In genomic region chr7:37586694-37587093, GRCm38 (mm10) we compare ENCODE assay signal across 21 mouse cellular contexts.
DNase-seq lines count a peak whose midpoint lies in the region; ATAC-seq lines count a peak whose summit lies in the region.
"Had no signal": no experiment of that assay in that cellular context is flagged by ENCODE, and none has a peak within 500 bp of the region (broad histone marks: within the 10 kb centered on the region; RNA-seq: fewer than 3 reads in every experiment).

No protein-coding gene starts in this region.

- no peaks in the 10 kb centered on the region for H3K36me3 ChIP-seq in heart, embryonic 10.5 days
- no peaks in the 10 kb centered on the region for H3K36me3 ChIP-seq in midbrain, embryonic 11.5 days (ENCODE audit: control insufficient read depth, insufficient read depth, low read length)
- H3K36me3 ChIP-seq in midbrain, embryonic 10.5 days = no peaks in the 10 kb centered on the region
- H3K36me3 ChIP-seq: embryonic facial prominence, embryonic 13.5 days; forebrain, embryonic 12.5 days; G1E; hindbrain, embryonic 12.5 days had no signal

- 76% methylated on average over 13 of the region's 13 CpGs for WGBS in heart, embryonic 10.5 days
- WGBS in midbrain, embryonic 11.5 days = 91% methylated on average over 13 of the region's 13 CpGs
- 87% methylated on average over 13 of the region's 13 CpGs for WGBS in midbrain, embryonic 10.5 days

- no peak overlapping the region for H3K4me3 ChIP-seq in heart, embryonic 10.5 days
- H3K4me3 ChIP-seq in midbrain, embryonic 11.5 days (ENCODE audit: low read depth, low read length) = no peak overlapping the region
- H3K4me3 ChIP-seq in midbrain, embryonic 10.5 days = no peak overlapping the region
- H3K4me3 ChIP-seq: embryonic facial prominence, embryonic 13.5 days; forebrain, embryonic 12.5 days; heart, adult 2 months; hindbrain, embryonic 12.5 days had no signal

- DNase-seq in heart, embryonic 10.5 days (ENCODE audit: low spot score) = peak; percentile 36
- no peak for DNase-seq in heart, adult 8-10 months (ENCODE audit: low spot score)
- DNase-seq in midbrain, embryonic 11.5 days (ENCODE audit: low spot score, missing footprints) = peak; percentile 64
- no peak for DNase-seq in midbrain, embryonic 10.5 days (ENCODE audit: low spot score)
- peak; percentile 9 for DNase-seq in ZHBTc4 (ENCODE audit: low read depth, low spot score)
- DNase-seq in yolk sac, embryonic 10.5 days (ENCODE audit: low spot score) = no peak
- DNase-seq: adrenal gland, postnatal 10 days; cerebellum, adult 11 months; cerebellum, adult 9-10 months; cerebellum, postnatal 36 days; gastrocnemius, postnatal 10 days; heart, adult 2 months; heart, postnatal 10 days; heart, postnatal 4 days had no signal

- no peak overlapping the region for H3K4me2 ChIP-seq in midbrain, embryonic 11.5 days
- H3K4me2 ChIP-seq: embryonic facial prominence, embryonic 13.5 days; forebrain, embryonic 12.5 days; hindbrain, embryonic 12.5 days had no signal

- H3K9me3 ChIP-seq in heart, embryonic 10.5 days = no peaks in the 10 kb centered on the region
- H3K9me3 ChIP-seq in midbrain, embryonic 11.5 days (ENCODE audit: control insufficient read depth, low read length) = no peaks in the 10 kb centered on the region
- no peaks in the 10 kb centered on the region for H3K9me3 ChIP-seq in midbrain, embryonic 10.5 days (replicated peaks)
- H3K9me3 ChIP-seq: forebrain, embryonic 12.5 days; hindbrain, embryonic 12.5 days had no signal

- no peaks in the 10 kb centered on the region for H3K27me3 ChIP-seq in heart, embryonic 10.5 days (ENCODE audit: insufficient read depth, poor library complexity, severe bottlenecking)
- no peaks in the 10 kb centered on the region for H3K27me3 ChIP-seq in midbrain, embryonic 11.5 days (ENCODE audit: control insufficient read depth, insufficient read depth, low read length)
- H3K27me3 ChIP-seq in midbrain, embryonic 10.5 days (ENCODE audit: low read depth, poor library complexity, severe bottlenecking) = no peaks in the 10 kb centered on the region
- H3K27me3 ChIP-seq: CH12.LX; embryonic facial prominence, embryonic 13.5 days; forebrain, embryonic 12.5 days; hindbrain, embryonic 12.5 days had no signal

- no peaks in the 10 kb centered on the region for H3K4me1 ChIP-seq in heart, embryonic 10.5 days
- H3K4me1 ChIP-seq in midbrain, embryonic 11.5 days (ENCODE audit: control insufficient read depth, insufficient read depth, low read length) = peaks cover 6% of the 10 kb centered on the region; the same call in 1 of the 2 replicates
- peaks cover 22% of the 10 kb centered on the region for H3K4me1 ChIP-seq in midbrain, embryonic 10.5 days
- H3K4me1 ChIP-seq: embryonic facial prominence, embryonic 13.5 days had no signal

- H3K9ac ChIP-seq in midbrain, embryonic 11.5 days (ENCODE audit: low read length) = no peak overlapping the region
- H3K9ac ChIP-seq: embryonic facial prominence, embryonic 13.5 days; forebrain, embryonic 12.5 days; hindbrain, embryonic 12.5 days had no signal

- H3K27ac ChIP-seq in heart, embryonic 10.5 days = no peak overlapping the region
- no peak overlapping the region for H3K27ac ChIP-seq in midbrain, embryonic 11.5 days (ENCODE audit: low read depth, low read length)
- no peak overlapping the region for H3K27ac ChIP-seq in midbrain, embryonic 10.5 days (replicated peaks)
- H3K27ac ChIP-seq: embryonic facial prominence, embryonic 13.5 days; forebrain, embryonic 12.5 days; heart, adult 2 months; hindbrain, embryonic 12.5 days had no signal

- ATAC-seq in midbrain, embryonic 11.5 days (ENCODE audit: low FRiP score) = no peak
- ATAC-seq: forebrain, embryonic 16.5 days; inflammation-experienced regulatory T-cells, adult 6 months had no signal

Comparison
In these comparisons a context has a peak if more than half of its experiments do, and no peak if none do; other contexts are left out.
1. DNase-seq: peak in heart, embryonic 10.5 days (single experiment), midbrain, embryonic 11.5 days (single experiment) and ZHBTc4 (single experiment); none in heart, adult 8-10 months (single experiment), midbrain, embryonic 10.5 days (single experiment) and yolk sac, embryonic 10.5 days (single experiment).